Mouse (Mus musculus) bone marrow macrophage, adult 2 months (primary cell): ENCODE measurements around the gene Cep128. TPM values are rescaled to one million over a fixed set of nuclear protein-coding genes. Genes with fewer than 3 reads are reported as not detected.

Source experiments
- H3K27ac ChIP-seq: 2 replicates; pipeline ENCODE4 v1.5.1; 2012; ENCODE audit warnings: low read depth, low read length; ENCODE audit not compliant: insufficient read depth
- H3K4me1 ChIP-seq: 2 replicates; pipeline ENCODE4 v1.6.1; 2012; ENCODE audit warnings: low read length; ENCODE audit not compliant: control insufficient read depth, insufficient read depth
- H3K4me3 ChIP-seq: 2 replicates; pipeline ENCODE4 v1.5.1; 2012; ENCODE audit warnings: mild to moderate bottlenecking, low read length, moderate library complexity; ENCODE audit not compliant: insufficient read depth
- CTCF ChIP-seq: IDR thresholded peaks from 2 replicates; pipeline ENCODE4 v1.5.1; 2012; ENCODE audit warnings: low read depth, mild to moderate bottlenecking, low read length, moderate library complexity
- POLR2A ChIP-seq: IDR thresholded peaks from 2 replicates; pipeline ENCODE4 v1.6.1; 2012; ENCODE audit warnings: mild to moderate bottlenecking, low read depth, low read length, borderline replicate concordance
- polyA plus RNA-seq: library from polyadenylated mRNA; stranded (reverse); fragments of >200 nt; gene quantifications from 2 replicates; pipeline ENCODE4 v1.2.4, GENCODE M21; 2012; ENCODE audit not compliant: missing spikeins, insufficient read depth, insufficient read length

Gene Cep128
- polyA plus RNA-seq, 1 experiment = 21.0 TPM

DNA sequence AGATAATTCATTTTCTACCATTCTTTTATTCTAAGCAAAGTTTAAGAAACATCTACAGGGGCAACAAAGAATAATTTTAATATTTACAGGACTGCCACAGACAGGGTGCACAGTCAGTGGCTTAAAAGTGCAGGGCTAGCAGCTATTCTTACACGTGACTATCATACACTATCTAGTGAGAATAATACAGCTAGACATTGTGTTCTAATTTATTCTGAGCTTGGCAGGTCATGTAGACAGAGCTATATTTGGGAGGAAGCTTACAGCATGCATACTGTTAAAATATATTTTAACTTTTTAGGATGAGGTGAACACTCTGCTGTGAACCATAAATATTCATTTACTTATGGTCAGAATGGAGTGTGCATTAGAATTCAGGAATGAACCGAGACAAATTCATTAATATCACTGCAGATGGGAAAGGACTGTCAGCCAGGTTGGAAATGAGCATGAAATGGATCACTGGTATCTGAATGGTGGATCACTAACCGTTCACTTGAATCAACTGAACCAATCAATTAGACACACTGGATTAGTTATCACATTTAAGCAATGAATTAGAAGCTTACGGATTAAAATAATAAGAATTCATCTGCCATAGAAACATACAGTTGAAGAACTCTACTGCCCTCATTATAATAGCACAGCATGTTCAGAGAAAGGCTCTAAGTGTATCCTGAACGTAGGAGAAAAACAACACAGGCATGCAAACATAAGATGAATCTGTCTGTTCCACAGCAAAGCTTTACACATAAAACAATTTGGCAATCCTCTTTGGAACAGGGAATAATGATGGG lies 317.7 kb downstream of the Cep128 start:
- H3K4me1 ChIP-seq = no peaks in the 10 kb centered on the region
- H3K4me3 ChIP-seq = no peak overlapping the region
- no peak overlapping the region for H3K27ac ChIP-seq
- TF ChIP-seq CTCF = no peak
- no peak for TF ChIP-seq POLR2A

DNA sequence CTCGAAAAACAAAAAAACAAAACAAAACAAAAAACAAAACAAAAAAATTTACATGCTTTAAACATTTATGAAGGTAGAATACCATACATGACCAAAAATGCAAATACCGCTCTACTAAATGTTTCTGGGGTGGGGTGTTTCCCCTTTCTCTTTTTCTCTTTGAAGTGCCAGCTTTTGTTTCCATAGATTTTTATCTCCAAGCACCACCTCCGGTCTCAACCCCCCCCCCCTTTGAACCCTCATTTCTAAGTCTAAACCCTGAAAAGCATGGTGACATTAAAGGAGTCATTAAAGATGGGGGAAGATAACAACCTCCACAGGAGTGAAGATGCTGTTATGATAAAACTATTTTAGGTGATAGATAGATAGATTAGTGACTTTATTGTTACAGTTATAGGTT lies 318.8 kb downstream of the Cep128 start:
- H3K4me1 ChIP-seq = no peaks in the 10 kb centered on the region
- no peak for TF ChIP-seq CTCF
- no peak for TF ChIP-seq POLR2A
- H3K27ac ChIP-seq = no peak overlapping the region
- H3K4me3 ChIP-seq = no peak overlapping the region

DNA sequence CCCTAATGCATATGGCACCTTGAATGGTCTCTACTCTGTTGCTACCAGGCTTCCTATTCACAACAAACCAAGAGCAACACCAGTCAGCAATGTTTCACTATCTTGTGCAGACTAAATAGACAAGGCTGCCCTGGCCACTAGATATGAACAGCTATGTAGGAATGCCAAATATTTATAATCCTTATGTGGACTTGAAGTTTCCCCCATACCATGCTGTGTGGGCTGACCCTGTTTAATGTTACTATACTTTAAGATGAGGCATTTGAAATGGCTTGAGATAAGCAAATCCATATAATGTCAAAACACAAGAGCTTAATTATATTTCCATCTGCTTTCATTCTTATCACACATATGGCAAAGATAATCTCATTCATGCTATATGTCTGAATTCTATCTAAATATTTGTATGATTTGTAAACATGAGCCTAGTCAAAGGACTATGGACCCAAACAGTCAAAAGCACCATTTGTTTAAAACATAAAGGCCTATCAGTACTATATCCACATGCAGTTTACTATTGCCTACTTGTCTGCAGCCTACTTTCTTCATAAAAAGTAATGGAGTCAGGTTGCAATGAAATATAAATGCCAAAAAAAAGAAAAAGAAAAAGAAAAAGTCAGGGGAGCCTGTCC lies 319.7 kb downstream of the Cep128 start:
- TF ChIP-seq POLR2A (no peak), CTCF (no peak)
- H3K27ac ChIP-seq = no peak overlapping the region
- H3K4me1 ChIP-seq = no peaks in the 10 kb centered on the region
- H3K4me3 ChIP-seq = no peak overlapping the region

DNA sequence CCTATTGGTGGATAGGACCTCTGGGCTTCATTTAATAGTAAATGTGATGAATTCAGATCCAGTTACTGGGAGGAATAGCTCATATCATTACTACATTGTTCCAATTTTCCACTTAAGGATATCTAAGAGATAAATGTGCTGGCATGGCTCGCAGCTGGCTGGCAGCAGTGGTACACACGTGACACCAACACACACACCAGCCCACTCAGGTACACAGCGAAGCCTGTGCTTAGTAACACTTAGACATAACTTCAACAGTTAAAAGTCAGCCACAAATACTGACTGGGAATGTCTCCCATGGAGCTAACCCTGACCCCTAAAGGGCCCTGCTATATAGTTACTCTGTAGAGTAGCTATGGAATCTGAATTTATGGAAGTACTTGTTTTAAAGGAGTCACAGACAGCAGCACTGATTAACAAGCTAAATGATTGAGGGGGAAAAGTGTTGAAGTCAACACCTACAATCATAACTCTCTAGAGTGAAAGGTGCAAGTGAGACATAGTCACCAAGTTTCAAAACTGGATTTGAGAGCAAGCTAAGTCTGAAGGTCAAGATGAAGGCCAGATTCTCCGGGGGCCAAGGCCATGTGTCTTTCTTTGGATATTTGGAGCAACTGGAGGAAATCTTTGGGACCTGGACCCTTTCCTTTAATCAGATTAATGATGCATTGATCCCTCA lies 320.7 kb downstream of the Cep128 start:
- Histone ChIP-seq H3K27ac (no peak overlapping the region), H3K4me1 (no peaks in the 10 kb centered on the region), H3K4me3 (no peak overlapping the region)
- no peak for TF ChIP-seq CTCF
- no peak for TF ChIP-seq POLR2A

DNA sequence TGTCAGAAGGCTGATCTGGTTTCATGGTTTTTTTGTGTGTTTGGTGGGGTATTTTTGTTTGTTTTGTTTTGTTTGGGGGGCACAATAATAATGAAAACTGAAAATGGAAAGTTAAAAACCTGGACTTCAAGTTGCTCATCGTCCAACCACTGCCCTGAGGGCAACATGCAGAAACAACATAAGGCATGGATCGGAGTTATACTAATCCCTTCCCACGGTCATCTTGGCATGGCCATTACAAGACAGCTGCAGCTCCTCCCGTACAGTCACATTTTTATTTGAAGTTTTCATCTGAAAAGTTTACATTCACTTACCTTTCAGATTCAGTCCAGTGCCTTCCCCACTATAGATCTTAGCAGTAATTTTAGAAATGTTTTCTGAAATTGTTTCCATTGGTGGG lies 321.5 kb downstream of the Cep128 start:
- TF ChIP-seq POLR2A (no peak), CTCF (no peak)
- Histone ChIP-seq H3K4me1 (no peaks in the 10 kb centered on the region), H3K4me3 (no peak overlapping the region), H3K27ac (no peak overlapping the region)

DNA sequence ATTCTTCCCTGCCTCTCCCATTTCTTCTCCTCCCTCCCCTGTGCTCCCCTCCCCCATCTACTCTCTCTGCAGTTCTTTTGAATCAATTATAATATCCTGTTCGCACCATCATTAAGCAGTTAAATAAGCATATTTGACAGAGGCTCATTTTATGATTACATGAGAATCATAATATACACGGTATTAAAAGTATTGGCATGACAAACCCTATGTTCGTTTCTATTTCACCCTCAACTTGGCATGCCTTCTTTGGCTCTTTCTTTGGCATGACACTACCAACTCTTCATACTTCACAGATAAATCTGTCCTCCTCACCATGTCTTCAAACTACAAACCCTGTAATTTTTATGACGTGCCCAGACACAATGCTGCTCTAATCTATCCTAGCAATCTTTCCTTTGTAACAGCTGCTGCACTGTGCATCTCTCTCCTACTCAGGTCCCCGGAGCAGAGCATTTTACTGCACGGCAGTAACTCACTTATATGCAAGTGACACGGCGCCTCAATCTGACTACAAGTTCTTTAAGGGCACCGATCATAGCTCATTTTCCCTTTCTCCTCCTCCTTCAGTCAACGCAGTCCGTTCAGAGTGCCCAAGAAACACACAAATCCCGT lies 324.4 kb downstream of the Cep128 start:
- Histone ChIP-seq H3K4me3 (no peak overlapping the region), H3K4me1 (no peaks in the 10 kb centered on the region), H3K27ac (no peak overlapping the region)
- no peak for TF ChIP-seq CTCF
- TF ChIP-seq POLR2A = no peak

DNA sequence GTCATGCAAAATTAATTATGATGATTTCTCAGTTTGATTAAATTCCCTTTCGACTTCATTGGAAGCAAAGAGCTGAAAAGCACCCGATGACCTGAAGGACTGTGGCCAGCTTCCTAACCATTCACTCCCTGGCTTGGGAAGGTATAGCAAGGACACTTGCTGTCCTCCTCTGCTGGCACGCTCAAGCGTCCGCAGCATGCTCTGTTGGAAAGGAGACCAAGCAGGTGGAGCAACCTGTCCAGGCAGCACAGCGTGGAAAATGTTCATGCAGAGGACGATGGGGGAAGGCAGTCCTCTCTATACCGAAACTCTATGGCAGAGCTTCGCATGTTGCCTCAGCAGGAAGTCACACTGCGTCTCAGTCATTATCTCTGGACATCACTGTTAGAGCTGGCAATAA lies 327.3 kb downstream of the Cep128 start:
- Histone ChIP-seq H3K4me3 (no peak overlapping the region), H3K4me1 (no peaks in the 10 kb centered on the region), H3K27ac (no peak overlapping the region)
- TF ChIP-seq POLR2A = no peak
- no peak for TF ChIP-seq CTCF

DNA sequence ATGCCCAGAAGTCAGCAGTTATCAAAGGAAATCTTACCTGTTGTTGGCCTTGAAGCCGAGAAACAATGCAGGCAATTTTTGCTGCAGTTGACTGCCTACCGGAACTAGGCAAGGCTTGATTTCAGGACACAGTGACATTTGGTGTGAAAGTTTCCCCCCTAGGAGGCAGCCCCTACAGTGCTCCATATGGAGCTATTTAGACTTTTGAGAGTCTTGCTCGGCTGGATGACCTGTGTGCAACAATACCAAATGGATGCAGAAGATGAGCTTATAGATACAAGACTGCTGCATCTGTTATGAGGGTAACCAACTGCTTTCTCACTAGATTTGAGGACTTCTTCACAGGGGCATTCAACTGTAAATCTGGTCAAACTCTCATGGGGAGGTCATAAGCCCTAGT lies 331.9 kb downstream of the Cep128 start:
- no peaks in the 10 kb centered on the region for H3K4me1 ChIP-seq

DNA sequence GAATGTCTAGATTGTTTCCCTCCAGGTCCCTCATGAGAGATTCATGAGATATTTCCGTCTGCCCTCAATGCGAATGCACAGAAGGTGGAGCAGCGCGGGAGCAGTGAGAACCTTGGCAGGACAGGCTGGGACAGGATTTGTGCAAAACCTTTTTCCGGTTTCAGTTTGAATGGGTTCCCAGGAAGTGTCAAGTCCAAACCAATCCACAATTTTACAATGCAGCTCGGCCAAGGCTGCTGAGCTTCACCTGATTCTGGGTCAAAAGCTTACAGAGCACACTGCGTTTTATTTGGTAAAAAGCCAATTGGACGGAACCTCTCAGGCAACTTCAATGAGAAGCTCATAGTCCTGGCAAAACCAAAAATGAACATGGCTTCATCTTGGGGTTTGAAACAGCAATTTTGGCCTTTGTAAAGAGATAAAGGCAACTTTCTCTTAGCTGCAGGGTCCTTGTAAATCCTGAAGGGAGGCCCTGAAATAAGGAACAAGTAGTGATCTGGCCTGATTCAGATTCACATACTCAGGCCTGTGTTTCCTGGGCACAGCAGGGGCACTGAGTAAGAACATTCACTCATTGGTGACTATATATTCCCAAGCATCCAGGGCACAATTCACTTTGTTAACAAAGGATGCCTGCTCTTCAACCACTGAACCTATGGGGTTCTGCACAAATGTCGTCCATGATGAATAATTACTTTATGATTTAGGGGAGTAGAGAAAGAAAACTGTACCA lies 333.4 kb downstream of the Cep128 start:
- Histone ChIP-seq H3K4me1 (no peaks in the 10 kb centered on the region), H3K27ac (no peak overlapping the region), H3K4me3 (no peak overlapping the region)
- TF ChIP-seq POLR2A (no peak), CTCF (no peak)

More for the DNA sequence above, 331.9 kb downstream of the Cep128 start:
- TF ChIP-seq CTCF (no peak), POLR2A (no peak)
- Histone ChIP-seq H3K27ac (no peak overlapping the region), H3K4me3 (no peak overlapping the region)
